Mouse (Mus musculus) stomach, postnatal 0 days (tissue): Measurements from ENCODE around the gene Samd14.

Experiments
- CTCF ChIP-seq: IDR thresholded peaks from 2 replicates; pipeline ENCODE4 v1.5.1; 2016; ENCODE audit warnings: antibody characterized with exemption, low read depth, mild to moderate bottlenecking, moderate library complexity
- EP300 ChIP-seq: optimal IDR thresholded peaks from 2 replicates; pipeline ENCODE3; 2016; ENCODE audit warnings: antibody characterized with exemption

DNA sequence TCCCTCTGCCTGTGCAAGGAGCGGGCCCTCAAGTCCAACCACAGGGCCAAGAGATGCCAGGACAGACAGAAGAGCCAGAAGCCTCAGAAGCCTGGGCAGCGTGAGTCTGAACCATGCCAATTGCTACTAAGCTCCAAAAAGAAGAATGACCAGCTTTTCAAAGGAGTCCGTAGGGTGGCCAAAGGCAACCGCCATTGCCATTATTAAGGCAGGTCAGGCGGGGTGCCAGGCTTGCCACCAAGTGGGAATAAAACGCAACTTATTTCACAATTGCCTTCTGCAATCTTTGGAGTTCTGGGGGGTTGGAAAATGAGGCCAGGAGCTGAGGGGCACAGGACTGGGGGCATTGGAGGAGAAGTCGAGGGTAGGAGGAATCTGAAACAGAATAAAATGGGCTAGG, 41.5 kb upstream of the Samd14 start:
- TF ChIP-seq EP300 (no peak), CTCF (no peak)
